Mouse (Mus musculus) thymus, postnatal 0 days (tissue): ENCODE measurements around the gene Mycl. TPM values are rescaled to one million over a fixed set of nuclear protein-coding genes. Genes with fewer than 3 reads are reported as not detected.

Experiments
- DNase-seq: peaks from one replicate; pipeline ENCODE4 v3.0.0-alpha.2; 2015; ENCODE audit warnings: low spot score
- polyA plus RNA-seq: library from polyadenylated mRNA; unstranded; fragments of >200 nt; fragmentation: Nextera tagmentation; extraction: Ambion mirVana; gene quantifications from 2 replicates; pipeline ENCODE4 v1.2.1, GENCODE M21; 2015

The Mycl gene
- polyA plus RNA-seq = 1.2 and 1.6 TPM in 2 replicates

GRCm38 (mm10) chr4:122995404-122996220, at the start of gene Mycl:
TSS of gene Mycl (plus strand) at chr4:122995652.
- DNase-seq = peak; percentile 85

GRCm38 (mm10) chr4:122947223-122947622, 48.2 kb upstream of the Mycl start:
- no peak for DNase-seq

GRCm38 (mm10) chr4:122949096-122949495, 46.4 kb upstream of the Mycl start:
- DNase-seq = no peak

GRCm38 (mm10) chr4:122954680-122955411, 40.6 kb upstream of the Mycl start:
- no peak for DNase-seq

GRCm38 (mm10) chr4:122955412-122956136, 39.9 kb upstream of the Mycl start:
- peak; percentile 92 for DNase-seq

- DNase-seq = no peak
Observed at GRCm38 (mm10) chr4:122956301-122956700, 39.2 kb upstream of the Mycl start.

- no peak for DNase-seq
Observed at GRCm38 (mm10) chr4:122958491-122959031, 36.9 kb upstream of the Mycl start.

- no peak for DNase-seq
Observed at GRCm38 (mm10) chr4:122959816-122960215, 35.6 kb upstream of the Mycl start.

- peak; percentile 54 for DNase-seq
Observed at GRCm38 (mm10) chr4:122960321-122961099, 34.9 kb upstream of the Mycl start.

GRCm38 (mm10) chr4:122961100-122961567, 34.3 kb upstream of the Mycl start, which contains the start of gene Mfsd2a:
TSS of gene Mfsd2a (minus strand) at chr4:122961188.
- peak; percentile 51 for DNase-seq

GRCm38 (mm10) chr4:122961589-122961988, 33.9 kb upstream of the Mycl start:
- no peak for DNase-seq

GRCm38 (mm10) chr4:122962751-122963150, 32.7 kb upstream of the Mycl start:
- DNase-seq = no peak

- DNase-seq = peak; percentile 59
Observed at GRCm38 (mm10) chr4:122968106-122968505, 27.3 kb upstream of the Mycl start.

GRCm38 (mm10) chr4:122971191-122971590, 24.3 kb upstream of the Mycl start:
- no peak for DNase-seq

- DNase-seq = no peak
Observed at GRCm38 (mm10) chr4:122971646-122972045, 23.8 kb upstream of the Mycl start.

GRCm38 (mm10) chr4:122972056-122972455, 23.4 kb upstream of the Mycl start:
- DNase-seq = no peak

- no peak for DNase-seq
Observed at GRCm38 (mm10) chr4:122974976-122975520, 20.4 kb upstream of the Mycl start.

- no peak for DNase-seq
Observed at GRCm38 (mm10) chr4:122976885-122977284, 18.6 kb upstream of the Mycl start.

GRCm38 (mm10) chr4:122978850-122979249, 16.6 kb upstream of the Mycl start:
- no peak for DNase-seq

GRCm38 (mm10) chr4:122979826-122980225, 15.6 kb upstream of the Mycl start:
- no peak for DNase-seq
